Mouse (Mus musculus) bone marrow macrophage, adult 2 months (primary cell): ENCODE data around the gene Heg1. TPM values are rescaled to one million over a fixed set of nuclear protein-coding genes. Genes with fewer than 3 reads are reported as not detected.
A peak's percentile ranks its signal among the peaks of the same experiment; 100 is the strongest.

ENCODE experiments used
- H3K27ac ChIP-seq: 2 replicates; pipeline ENCODE4 v1.5.1; 2012; ENCODE audit warnings: low read depth, low read length; ENCODE audit not compliant: insufficient read depth
- H3K4me1 ChIP-seq: 2 replicates; pipeline ENCODE4 v1.6.1; 2012; ENCODE audit warnings: low read length; ENCODE audit not compliant: control insufficient read depth, insufficient read depth
- H3K4me3 ChIP-seq: 2 replicates; pipeline ENCODE4 v1.5.1; 2012; ENCODE audit warnings: mild to moderate bottlenecking, low read length, moderate library complexity; ENCODE audit not compliant: insufficient read depth
- CTCF ChIP-seq: IDR thresholded peaks from 2 replicates; pipeline ENCODE4 v1.5.1; 2012; ENCODE audit warnings: low read depth, mild to moderate bottlenecking, low read length, moderate library complexity
- POLR2A ChIP-seq: IDR thresholded peaks from 2 replicates; pipeline ENCODE4 v1.6.1; 2012; ENCODE audit warnings: mild to moderate bottlenecking, low read depth, low read length, borderline replicate concordance
- polyA plus RNA-seq: library from polyadenylated mRNA; stranded (reverse); fragments of >200 nt; gene quantifications from 2 replicates; pipeline ENCODE4 v1.2.4, GENCODE M21; 2012; ENCODE audit not compliant: missing spikeins, insufficient read depth, insufficient read length

The Heg1 gene
- polyA plus RNA-seq, 1 experiment, result 0.35 TPM

GRCm38 (mm10) chr16:33740416-33740815, 56.2 kb downstream of the Heg1 start:
- Histone ChIP-seq H3K4me3 (no peak overlapping the region), H3K27ac (no peak overlapping the region), H3K4me1 (no peaks in the 10 kb centered on the region; the same call in 1 of the 2 replicates)
- TF ChIP-seq POLR2A (no peak), CTCF (no peak)

DNA sequence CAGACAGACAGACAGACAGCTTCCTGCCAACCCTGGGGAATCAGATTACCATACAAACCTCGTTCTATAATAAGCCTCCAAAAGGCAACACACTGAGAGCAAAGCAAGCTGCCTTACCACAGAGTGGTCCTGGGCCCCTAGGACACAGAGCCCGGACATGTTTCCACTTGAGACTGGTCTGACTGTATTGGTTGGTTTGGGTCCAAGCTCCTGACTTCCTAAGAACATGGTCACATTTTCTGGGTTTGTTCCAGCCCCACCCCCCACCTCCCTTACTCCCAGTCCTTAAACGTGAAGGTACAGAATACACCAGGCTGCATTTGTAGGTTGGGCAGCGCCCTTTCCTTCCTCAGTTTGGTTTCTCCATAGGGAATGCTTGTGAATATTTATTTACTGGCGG, 57.6 kb downstream of the Heg1 start:
- no peak for TF ChIP-seq POLR2A
- no peak for TF ChIP-seq CTCF
- H3K27ac ChIP-seq, result no peak overlapping the region
- H3K4me3 ChIP-seq, result no peak overlapping the region
- H3K4me1 ChIP-seq, result no peaks in the 10 kb centered on the region; the same call in 1 of the 2 replicates

GRCm38 (mm10) chr16:33742233-33742632, 58.1 kb downstream of the Heg1 start:
- no peak overlapping the region for H3K27ac ChIP-seq
- TF ChIP-seq CTCF, result no peak
- TF ChIP-seq POLR2A, result no peak
- peaks cover under 1% of the 10 kb centered on the region; the same call in 1 of the 2 replicates for H3K4me1 ChIP-seq
- H3K4me3 ChIP-seq, result no peak overlapping the region

- TF ChIP-seq CTCF, result peak; percentile 83
- TF ChIP-seq POLR2A, result no peak
- Histone ChIP-seq H3K27ac (no peak overlapping the region), H3K4me1 (peaks cover 2% of the 10 kb centered on the region; the same call in 1 of the 2 replicates), H3K4me3 (no peak overlapping the region)
These were observed 60.7 kb downstream of the Heg1 start for GRCm38 (mm10) chr16:33744622-33745419.

GRCm38 (mm10) chr16:33745457-33745856, 61.3 kb downstream of the Heg1 start:
- H3K27ac ChIP-seq, result no peak overlapping the region
- no peak overlapping the region for H3K4me3 ChIP-seq
- peaks cover 2% of the 10 kb centered on the region; the same call in 1 of the 2 replicates for H3K4me1 ChIP-seq
- TF ChIP-seq CTCF (no peak), POLR2A (no peak)

- H3K4me1 ChIP-seq, result peaks cover 5% of the 10 kb centered on the region
- no peak overlapping the region for H3K4me3 ChIP-seq
- no peak overlapping the region for H3K27ac ChIP-seq
- TF ChIP-seq POLR2A (no peak), CTCF (no peak)
These were observed 62.0 kb downstream of the Heg1 start for GRCm38 (mm10) chr16:33746074-33746676.

DNA sequence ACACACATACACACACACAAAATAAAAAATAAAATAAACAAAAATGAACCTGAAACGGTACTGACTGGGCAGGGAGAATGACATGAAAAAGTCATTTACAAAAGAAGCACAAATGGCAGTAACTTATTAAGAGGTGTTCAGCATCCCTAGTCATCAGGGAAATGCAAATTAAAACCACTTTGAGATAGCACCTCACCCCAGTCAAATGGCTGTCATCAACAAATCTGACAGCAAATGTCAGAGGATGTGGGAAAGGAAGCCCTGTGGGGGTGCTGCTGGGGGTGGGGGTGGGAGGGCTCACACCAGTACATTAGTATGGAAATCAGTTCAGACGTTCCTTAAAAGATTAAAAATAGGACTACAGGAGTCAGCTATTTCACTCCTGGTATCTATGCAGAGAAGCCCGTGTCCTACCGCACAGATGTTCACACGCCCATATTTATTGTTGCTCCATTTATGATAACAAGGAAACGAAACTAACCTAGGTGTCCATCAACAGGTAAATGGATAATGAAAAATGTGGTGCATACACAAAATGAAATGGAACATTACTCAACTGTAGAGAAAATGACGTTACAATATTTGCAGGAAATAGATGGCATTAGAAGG, 63.3 kb downstream of the Heg1 start:
- TF ChIP-seq CTCF (no peak), POLR2A (no peak)
- no peak overlapping the region for H3K4me3 ChIP-seq
- no peak overlapping the region for H3K27ac ChIP-seq
- H3K4me1 ChIP-seq, result peaks cover 8% of the 10 kb centered on the region

DNA sequence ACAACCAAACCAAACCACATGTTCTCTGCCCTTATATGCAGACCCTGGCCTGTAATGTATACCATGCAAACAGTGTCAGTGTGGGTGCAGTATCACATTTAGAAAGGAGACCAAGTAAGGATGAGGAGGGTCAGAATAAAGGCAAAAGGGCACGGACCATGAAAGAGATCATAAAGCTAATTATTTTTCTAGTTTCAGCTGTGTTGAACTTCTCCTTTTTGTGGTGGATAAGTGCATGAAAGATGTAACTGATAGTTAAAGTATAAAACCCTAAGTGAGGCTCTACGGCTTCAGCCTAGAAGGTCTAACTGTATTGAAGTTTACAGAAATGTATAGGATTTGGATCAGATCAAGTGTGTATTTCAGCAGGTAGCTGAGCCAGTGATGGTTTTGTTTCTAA, 63.8 kb downstream of the Heg1 start:
- Histone ChIP-seq H3K4me3 (no peak overlapping the region), H3K4me1 (peaks cover 8% of the 10 kb centered on the region), H3K27ac (no peak overlapping the region)
- TF ChIP-seq CTCF, result no peak

- Histone ChIP-seq H3K4me3 (peak overlapping the region; percentile 23), H3K27ac (peak overlapping the region; percentile 79), H3K4me1 (peaks cover 8% of the 10 kb centered on the region)
- TF ChIP-seq CTCF, result no peak
- TF ChIP-seq POLR2A, result no peak
These were observed 67.0 kb downstream of the Heg1 start for GRCm38 (mm10) chr16:33751152-33751551.

GRCm38 (mm10) chr16:33751590-33751989, 67.4 kb downstream of the Heg1 start:
- H3K4me3 ChIP-seq, result peak overlapping the region; percentile 23
- H3K27ac ChIP-seq, result peak overlapping the region; percentile 79
- H3K4me1 ChIP-seq, result peaks cover 13% of the 10 kb centered on the region
- TF ChIP-seq POLR2A, result no peak
- TF ChIP-seq CTCF, result no peak
